Mouse (Mus musculus): ENCODE measurements at regions not wholly inside any gene's neighbourhood (a gene's known extent, or its start where the extent isn't known, plus 50 kb on each side); places are given as distances from the start of the nearest gene placed in this dataset.
A peak's percentile ranks its signal among the peaks of the same experiment; 100 is the strongest.

GRCm38 (mm10) chr9:115487175-115487760, 177.0 kb upstream of the Stt3b start:
- peaks cover 4% of the 10 kb centered on the region; the same call in 1 of the 2 replicates for H3K27me3 ChIP-seq (replicated peaks)
- H3K4me3 ChIP-seq, result no peak overlapping the region
- no peak overlapping the region for H3K4me2 ChIP-seq
- H3K4me1 ChIP-seq, result 0 out of 2 replicates have a peak, but pooled peaks cover 5% of the 10 kb centered on the region
- H3K9me3 ChIP-seq (replicated peaks), result no peaks in the 10 kb centered on the region
- H3K27ac ChIP-seq, result no peak overlapping the region
- no peak for ATAC-seq
- no peak overlapping the region for H3K9ac ChIP-seq
- 79% methylated on average over 5 of the region's 5 CpGs for WGBS (ENCODE audit: insufficient replicate concordance)
- no peaks in the 10 kb centered on the region for H3K36me3 ChIP-seq

- Histone ChIP-seq H3K4me2 (no peak overlapping the region), H3K27ac (no peak overlapping the region), H3K27me3 (replicated peaks) (peaks cover 4% of the 10 kb centered on the region; the same call in 1 of the 2 replicates), H3K4me1 (0 out of 2 replicates have a peak, but pooled peaks cover 5% of the 10 kb centered on the region), H3K9me3 (replicated peaks) (no peaks in the 10 kb centered on the region), H3K36me3 (no peaks in the 10 kb centered on the region), H3K4me3 (no peak overlapping the region), H3K9ac (no peak overlapping the region)
- no peak for ATAC-seq
- WGBS (ENCODE audit: insufficient replicate concordance), result 73% methylated on average over 9 of the region's 9 CpGs
These were observed 178.9 kb upstream of the Stt3b start for GRCm38 (mm10) chr9:115488913-115489809.

GRCm38 (mm10) chr9:115492431-115493171, 182.4 kb upstream of the Stt3b start:
- Histone ChIP-seq H3K9me3 (replicated peaks) (no peaks in the 10 kb centered on the region), H3K4me3 (no peak overlapping the region), H3K27ac (no peak overlapping the region), H3K9ac (no peak overlapping the region), H3K4me1 (0 out of 2 replicates have a peak, but pooled peaks cover 5% of the 10 kb centered on the region), H3K36me3 (no peaks in the 10 kb centered on the region), H3K4me2 (no peak overlapping the region), H3K27me3 (replicated peaks) (peaks cover 4% of the 10 kb centered on the region; the same call in 1 of the 2 replicates)
- no peak for ATAC-seq
- 24% methylated on average over 6 of the region's 6 CpGs for WGBS (ENCODE audit: insufficient replicate concordance)

- 0 out of 2 replicates have a peak, but pooled peaks cover 5% of the 10 kb centered on the region for H3K4me1 ChIP-seq
- 71% methylated on average over 2 of the region's 2 CpGs for WGBS (ENCODE audit: insufficient replicate concordance)
These were observed 183.5 kb upstream of the Stt3b start for GRCm38 (mm10) chr9:115493765-115494164.

GRCm38 (mm10) chr9:115499536-115499935, 189.3 kb upstream of the Stt3b start:
- H3K4me1 ChIP-seq, result no peaks in the 10 kb centered on the region
- H3K4me3 ChIP-seq, result no peak overlapping the region
- whole genome bisulfite sequencing (ENCODE audit: insufficient replicate concordance), result 73% methylated on average over 2 of the region's 3 CpGs
- no peak overlapping the region for H3K27ac ChIP-seq
- no peaks in the 10 kb centered on the region for H3K27me3 ChIP-seq (replicated peaks)
- H3K9ac ChIP-seq, result no peak overlapping the region
- ATAC-seq, result no peak
- no peaks in the 10 kb centered on the region for H3K36me3 ChIP-seq
- no peak overlapping the region for H3K4me2 ChIP-seq
- H3K9me3 ChIP-seq (replicated peaks), result no peaks in the 10 kb centered on the region

More at GRCm38 (mm10) chr9:115493765-115494164, 183.5 kb upstream of the Stt3b start:
- Histone ChIP-seq H3K9me3 (replicated peaks) (no peaks in the 10 kb centered on the region), H3K27me3 (replicated peaks) (peaks cover 4% of the 10 kb centered on the region; the same call in 1 of the 2 replicates), H3K27ac (no peak overlapping the region), H3K36me3 (no peaks in the 10 kb centered on the region), H3K4me3 (no peak overlapping the region), H3K4me2 (no peak overlapping the region), H3K9ac (no peak overlapping the region)
- no peak for ATAC-seq

GRCm38 (mm10) chr9:115504789-115505188, 194.6 kb upstream of the Stt3b start:
- no peaks in the 10 kb centered on the region for H3K4me1 ChIP-seq
- H3K9me3 ChIP-seq (replicated peaks), result no peaks in the 10 kb centered on the region
- H3K4me2 ChIP-seq, result no peak overlapping the region
- WGBS (ENCODE audit: insufficient replicate concordance), result 35% methylated on average over 2 of the region's 2 CpGs
- H3K27ac ChIP-seq, result no peak overlapping the region
- H3K36me3 ChIP-seq, result no peaks in the 10 kb centered on the region
- no peaks in the 10 kb centered on the region for H3K27me3 ChIP-seq (replicated peaks)
- no peak overlapping the region for H3K4me3 ChIP-seq
- H3K9ac ChIP-seq, result no peak overlapping the region
- no peak for ATAC-seq

- Histone ChIP-seq H3K36me3 (no peaks in the 10 kb centered on the region), H3K27me3 (replicated peaks) (no peaks in the 10 kb centered on the region), H3K4me3 (no peak overlapping the region), H3K4me1 (no peaks in the 10 kb centered on the region), H3K27ac (no peak overlapping the region), H3K4me2 (no peak overlapping the region), H3K9me3 (replicated peaks) (no peaks in the 10 kb centered on the region), H3K9ac (no peak overlapping the region)
- ATAC-seq, result no peak
- 65% methylated on average over 7 of the region's 7 CpGs for WGBS (ENCODE audit: insufficient replicate concordance)
These were observed 197.0 kb upstream of the Stt3b start for GRCm38 (mm10) chr9:115507131-115507689.

- no peaks in the 10 kb centered on the region for H3K36me3 ChIP-seq
- no peak overlapping the region for H3K4me2 ChIP-seq
- H3K9ac ChIP-seq, result no peak overlapping the region
- peaks cover 7% of the 10 kb centered on the region; the same call in 1 of the 2 replicates for H3K4me1 ChIP-seq
- WGBS (ENCODE audit: insufficient replicate concordance), result 56% methylated on average over 16 of the region's 16 CpGs
- H3K27ac ChIP-seq, result no peak overlapping the region
- peak; percentile 63; the same call in 1 of the 2 replicates for ATAC-seq
- peaks cover 13% of the 10 kb centered on the region; the same call in 1 of the 2 replicates for H3K9me3 ChIP-seq (replicated peaks)
- no peaks in the 10 kb centered on the region for H3K27me3 ChIP-seq (replicated peaks)
- H3K4me3 ChIP-seq, result no peak overlapping the region
These were observed 202.8 kb upstream of the Stt3b start for GRCm38 (mm10) chr9:115512835-115513629.

GRCm38 (mm10) chr9:115517903-115518302, 207.7 kb upstream of the Stt3b start:
- Histone ChIP-seq H3K4me1 (peaks cover 9% of the 10 kb centered on the region; the same call in 1 of the 2 replicates), H3K4me2 (0 out of 2 replicates have a peak overlapping the region, but pooled peaks have one; percentile 12), H3K4me3 (no peak overlapping the region), H3K36me3 (no peaks in the 10 kb centered on the region), H3K9ac (no peak overlapping the region), H3K27ac (0 out of 2 replicates have a peak overlapping the region, but pooled peaks have one; percentile 6), H3K27me3 (replicated peaks) (no peaks in the 10 kb centered on the region), H3K9me3 (replicated peaks) (peaks cover 13% of the 10 kb centered on the region; the same call in 1 of the 2 replicates)
- peak; percentile 87 for ATAC-seq

GRCm38 (mm10) chr9:115524161-115524560, 213.9 kb upstream of the Stt3b start:
- no peaks in the 10 kb centered on the region for H3K36me3 ChIP-seq
- no peak overlapping the region for H3K4me2 ChIP-seq
- no peak overlapping the region for H3K4me3 ChIP-seq
- no peak overlapping the region for H3K27ac ChIP-seq
- no peaks in the 10 kb centered on the region for H3K9me3 ChIP-seq (replicated peaks)
- H3K4me1 ChIP-seq, result no peaks in the 10 kb centered on the region
- WGBS (ENCODE audit: insufficient replicate concordance), result 50% methylated on average over 3 of the region's 3 CpGs
- no peak for ATAC-seq
- H3K9ac ChIP-seq, result no peak overlapping the region
- H3K27me3 ChIP-seq (replicated peaks), result no peaks in the 10 kb centered on the region

GRCm38 (mm10) chr9:115524591-115524990, 214.4 kb upstream of the Stt3b start:
- no peaks in the 10 kb centered on the region for H3K27me3 ChIP-seq (replicated peaks)
- no peak overlapping the region for H3K4me3 ChIP-seq
- H3K36me3 ChIP-seq, result no peaks in the 10 kb centered on the region
- H3K9me3 ChIP-seq (replicated peaks), result no peaks in the 10 kb centered on the region
- no peak overlapping the region for H3K27ac ChIP-seq
- H3K4me1 ChIP-seq, result no peaks in the 10 kb centered on the region
- no peak overlapping the region for H3K4me2 ChIP-seq
- 60% methylated on average over 5 of the region's 5 CpGs for WGBS (ENCODE audit: insufficient replicate concordance)
- no peak for ATAC-seq
- no peak overlapping the region for H3K9ac ChIP-seq

All from liver, embryonic 12.5 days (tissue).